Mouse (Mus musculus) spleen, adult 2 months (tissue): ENCODE measurements around the gene Ncor2.

Experiments
- CTCF ChIP-seq: fragments of 200-500 bp; IDR thresholded peaks from 2 replicates; pipeline ENCODE4 v1.5.1; 2011; ENCODE audit warnings: mild to moderate bottlenecking, inconsistent platforms; ENCODE audit not compliant: insufficient read depth, insufficient read length, insufficient replicate concordance; ENCODE audit errors: extremely low read depth
- POLR2A ChIP-seq: fragments of 200-500 bp; IDR thresholded peaks from 2 replicates; pipeline ENCODE4 v1.6.1; 2011; ENCODE audit warnings: low read depth, low read length, inconsistent platforms

- TF ChIP-seq CTCF (no peak), POLR2A (no peak)
Observed at GRCm38 (mm10) chr5:125124002-125124401, 55.0 kb downstream of the Ncor2 start.
